Comparison of ENCODE assay signal across 8 mouse cellular contexts in the genomic region with DNA sequence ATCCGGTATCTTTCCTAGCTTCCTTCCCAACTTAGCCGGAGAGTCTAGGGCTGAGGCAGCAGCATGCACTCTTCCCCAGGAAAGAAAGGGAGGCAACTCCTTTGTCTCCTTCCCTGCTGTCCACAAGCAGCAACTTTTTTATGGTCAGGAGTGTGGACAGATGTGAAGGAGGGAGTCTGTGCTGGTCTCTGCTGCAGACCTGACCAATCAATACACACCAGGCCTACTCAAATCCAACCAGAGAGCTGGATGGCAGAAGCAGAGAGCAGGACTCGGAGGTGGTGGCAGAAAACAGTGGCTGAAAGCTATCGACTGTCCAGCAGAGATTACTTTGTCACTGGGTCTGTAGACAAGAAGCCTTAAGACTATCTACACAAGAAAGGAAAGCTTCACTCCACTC. TPM values are rescaled to one million over a fixed set of nuclear protein-coding genes. Genes with fewer than 3 reads are reported as not detected.
DNase-seq lines count a peak whose midpoint lies in the region; ATAC-seq and TF ChIP-seq lines count a peak whose summit lies in the region.

A gene (minus strand): TSS at position 205 of the 400 bp plus-strand sequence.

- H3K36me3 ChIP-seq in midbrain, embryonic 13.5 days, result no peaks in the 10 kb centered on the region
- H3K36me3 ChIP-seq in midbrain, embryonic 16.5 days (ENCODE audit: control insufficient read depth, insufficient read depth, low read length), result 0 out of 2 replicates have a peak, but pooled peaks cover 3% of the 10 kb centered on the region
- H3K36me3 ChIP-seq in stomach, embryonic 15.5 days, result no peaks in the 10 kb centered on the region

- no peak within 1 kb of the TSS for H3K27ac ChIP-seq in midbrain, embryonic 13.5 days
- H3K27ac ChIP-seq in midbrain, embryonic 16.5 days (ENCODE audit: low read length), result no peak within 1 kb of the TSS
- peak within 1 kb of the TSS; percentile 51 for H3K27ac ChIP-seq in stomach, embryonic 15.5 days
- no peak within 1 kb of the TSS for H3K27ac ChIP-seq in layer of hippocampus, adult 2 months

- H3K4me1 ChIP-seq in midbrain, embryonic 13.5 days (replicated peaks), result no peaks in the 10 kb centered on the region
- no peaks in the 10 kb centered on the region for H3K4me1 ChIP-seq in midbrain, embryonic 16.5 days (ENCODE audit: control insufficient read depth, insufficient read depth, low read length)
- H3K4me1 ChIP-seq in stomach, embryonic 15.5 days, result no peaks in the 10 kb centered on the region

- no peak for DNase-seq in adrenal gland, adult 18-20 months (ENCODE audit: low spot score in 2 of 2)
- DNase-seq in adrenal gland, adult (ENCODE audit: inconsistent age in 2 of 2, low spot score in 1 of 2), result no peak
- DNase-seq in kidney, adult 9 months, result peak; percentile 64
- no peak for DNase-seq in spleen, postnatal 36 days (ENCODE audit: low spot score in 2 of 2)
- DNase-seq in layer of hippocampus, adult 2 months (ENCODE audit: low spot score in 2 of 2), result no peak

- no peak within 1 kb of the TSS for H3K4me3 ChIP-seq in midbrain, embryonic 13.5 days (replicated peaks)
- no peak within 1 kb of the TSS for H3K4me3 ChIP-seq in midbrain, embryonic 16.5 days (ENCODE audit: low read depth, low read length)
- no peak within 1 kb of the TSS for H3K4me3 ChIP-seq in stomach, embryonic 15.5 days (replicated peaks)
- no peak within 1 kb of the TSS for H3K4me3 ChIP-seq in layer of hippocampus, adult 2 months

- no peaks in the 10 kb centered on the region for H3K27me3 ChIP-seq in midbrain, embryonic 13.5 days
- no peaks in the 10 kb centered on the region for H3K27me3 ChIP-seq in midbrain, embryonic 16.5 days (ENCODE audit: control insufficient read depth, insufficient read depth, low read depth, low read length)
- no peaks in the 10 kb centered on the region for H3K27me3 ChIP-seq in stomach, embryonic 15.5 days (replicated peaks)

- 95% methylated on average over 4 of the region's 4 CpGs for WGBS in midbrain, embryonic 13.5 days
- WGBS in midbrain, embryonic 16.5 days, result 93% methylated on average over 4 of the region's 4 CpGs
- WGBS in stomach, embryonic 15.5 days, result 68% methylated on average over 4 of the region's 4 CpGs

- H3K9me3 ChIP-seq in midbrain, embryonic 13.5 days, result no peaks in the 10 kb centered on the region
- H3K9me3 ChIP-seq in midbrain, embryonic 16.5 days (replicated peaks; ENCODE audit: control insufficient read depth, low read length, poor library complexity, severe bottlenecking), result no peaks in the 10 kb centered on the region
- H3K9me3 ChIP-seq in stomach, embryonic 15.5 days, result no peaks in the 10 kb centered on the region

- no peak for ATAC-seq in midbrain, embryonic 13.5 days
- no peak for ATAC-seq in midbrain, embryonic 16.5 days
- ATAC-seq in stomach, embryonic 15.5 days (ENCODE audit: insufficient read depth, low FRiP score, low read depth), result peak; percentile 32; the same call in 1 of the 2 replicates

- TF ChIP-seq CTCF in layer of hippocampus, adult 2 months (conservative IDR thresholded peaks at IDR 0.05), result no peak

- H3K4me2 ChIP-seq in midbrain, embryonic 13.5 days (replicated peaks), result no peak within 1 kb of the TSS
- H3K4me2 ChIP-seq in midbrain, embryonic 16.5 days (ENCODE audit: low read length), result no peak within 1 kb of the TSS
- H3K4me2 ChIP-seq in stomach, embryonic 15.5 days, result peak within 1 kb of the TSS; percentile 33

- no peak within 1 kb of the TSS for H3K9ac ChIP-seq in midbrain, embryonic 13.5 days (replicated peaks)
- H3K9ac ChIP-seq in midbrain, embryonic 16.5 days (ENCODE audit: low read depth, low read length), result no peak within 1 kb of the TSS
- H3K9ac ChIP-seq in stomach, embryonic 15.5 days, result no peak within 1 kb of the TSS

RNA-seq across cellular contexts. Expression of the gene that starts here (rescaled TPM):
- total RNA-seq in adrenal gland, adult 18-20 months (2021), result 10 to 100 TPM; 13.8 to 27.4 TPM
- 12.1 and 12.2 TPM in 2 replicates for polyA plus RNA-seq in midbrain, embryonic 13.5 days (2015; fragmentation: Nextera tagmentation; extraction: Ambion mirVana)
- polyA plus RNA-seq in midbrain, embryonic 16.5 days (2015; fragmentation: Nextera tagmentation; extraction: Ambion mirVana), result 6.6 and 6.9 TPM in 2 replicates
- polyA plus RNA-seq in stomach, embryonic 15.5 days (2015; fragmentation: Nextera tagmentation; extraction: Ambion mirVana), result 31.4 and 33.3 TPM in 2 replicates
- total RNA-seq in layer of hippocampus, adult 2 months (2021), result 1 to 10 TPM; 4.4 to 5.4 TPM
